Mouse (Mus musculus) lung, adult 2 months (tissue): ENCODE measurements around the gene Layn.

Experiments used
- CTCF ChIP-seq: fragments of 200-500 bp; IDR thresholded peaks from 2 replicates; pipeline ENCODE4 v1.5.1; 2011; ENCODE audit warnings: mild to moderate bottlenecking, low read length, control low read depth; ENCODE audit not compliant: insufficient read depth
- POLR2A ChIP-seq: fragments of 200-500 bp; IDR thresholded peaks from 2 replicates; pipeline ENCODE4 v1.6.1; 2011; ENCODE audit warnings: low read depth, mild to moderate bottlenecking, control low read depth, low read length, borderline replicate concordance; ENCODE audit errors: extremely low read depth

GRCm38 (mm10) chr9:51015732-51016131 is 61.2 kb downstream of the Layn start:
- TF ChIP-seq POLR2A = no peak
- TF ChIP-seq CTCF = no peak
